Mouse (Mus musculus) gastrocnemius, adult 18-20 months (tissue): ENCODE data around the gene Fanci. TPM values are rescaled to one million over a fixed set of nuclear protein-coding genes. Genes with fewer than 3 reads are reported as not detected.

ENCODE experiments used
- DNase-seq: peaks from one replicate; pipeline ENCODE4 v3.0.0; 2021; ENCODE audit warnings: low spot score
- total RNA-seq, 2 experiments: library from RNA; stranded (reverse); gene quantifications; 2 replicates each; pipeline ENCODE4 v1.2.3; 2021

Fanci gene
- total RNA-seq, 2 experiments from 2014 or later = not detected

DNA sequence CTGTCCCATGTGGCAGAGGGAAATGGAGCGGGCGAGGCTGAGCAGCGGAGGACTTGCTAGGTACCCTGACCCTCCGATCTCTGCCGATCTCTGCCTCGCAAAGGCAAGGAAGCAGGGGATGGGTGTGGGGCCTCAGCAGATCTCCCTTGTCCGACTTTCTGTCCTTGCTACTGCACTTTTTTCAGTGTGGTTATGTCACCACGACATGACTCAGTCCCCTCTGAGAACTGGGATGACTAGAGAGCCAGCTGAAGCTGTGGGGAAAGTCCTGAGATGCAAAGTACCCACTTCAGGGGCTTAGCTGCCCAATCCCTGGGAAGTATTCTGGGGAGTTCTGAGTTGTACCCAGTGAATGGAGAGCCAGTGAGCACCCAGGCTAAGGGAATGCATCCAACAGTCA, 4.6 kb upstream of the Fanci start:
- no peak for DNase-seq

DNA sequence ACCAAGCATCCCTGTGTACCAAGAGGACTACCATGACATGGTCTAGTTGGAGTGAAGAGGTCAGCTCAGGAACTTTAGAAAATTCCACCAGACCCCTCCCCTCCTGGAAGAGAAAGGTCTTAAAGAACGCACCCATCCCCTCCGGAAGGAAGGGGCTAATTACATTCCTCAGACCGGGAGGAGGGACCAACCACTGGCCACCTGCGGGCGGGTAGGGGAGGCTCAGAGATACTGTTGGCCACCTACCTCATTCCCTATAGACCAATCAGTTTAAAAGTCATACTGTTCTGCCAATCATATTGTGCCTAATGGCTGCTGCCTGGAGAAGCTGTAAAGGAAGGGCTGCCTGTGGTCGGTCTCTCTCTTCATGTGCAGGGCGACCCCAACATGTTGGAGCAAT, 3.7 kb upstream of the Fanci start:
- DNase-seq = no peak

DNA sequence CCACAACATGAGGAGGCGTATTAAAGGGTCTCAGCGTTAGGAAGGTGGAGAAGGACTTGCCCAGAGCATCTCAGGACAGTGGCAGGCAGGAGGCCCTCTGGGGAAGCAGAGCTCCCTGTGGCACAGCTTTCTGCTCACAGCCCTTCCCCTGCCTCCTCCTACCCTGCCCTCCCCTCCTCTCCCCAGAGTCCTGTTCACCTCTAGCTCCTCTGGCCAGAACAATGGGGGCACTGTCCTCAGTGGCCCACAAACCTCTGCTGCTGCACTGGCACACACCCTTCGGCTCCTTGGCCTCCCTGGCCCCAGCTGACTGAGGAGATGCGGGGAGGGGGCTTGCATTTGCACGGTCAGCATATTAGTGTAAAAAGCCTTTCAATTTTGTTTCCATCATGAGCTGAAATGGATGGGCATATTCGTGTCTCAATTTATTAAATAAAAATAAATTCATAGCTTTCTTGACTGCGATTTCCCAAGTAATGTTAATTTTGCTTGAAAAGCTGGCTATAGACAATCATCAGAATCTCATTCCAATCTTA, 3.0 kb upstream of the Fanci start:
- no peak for DNase-seq

DNA sequence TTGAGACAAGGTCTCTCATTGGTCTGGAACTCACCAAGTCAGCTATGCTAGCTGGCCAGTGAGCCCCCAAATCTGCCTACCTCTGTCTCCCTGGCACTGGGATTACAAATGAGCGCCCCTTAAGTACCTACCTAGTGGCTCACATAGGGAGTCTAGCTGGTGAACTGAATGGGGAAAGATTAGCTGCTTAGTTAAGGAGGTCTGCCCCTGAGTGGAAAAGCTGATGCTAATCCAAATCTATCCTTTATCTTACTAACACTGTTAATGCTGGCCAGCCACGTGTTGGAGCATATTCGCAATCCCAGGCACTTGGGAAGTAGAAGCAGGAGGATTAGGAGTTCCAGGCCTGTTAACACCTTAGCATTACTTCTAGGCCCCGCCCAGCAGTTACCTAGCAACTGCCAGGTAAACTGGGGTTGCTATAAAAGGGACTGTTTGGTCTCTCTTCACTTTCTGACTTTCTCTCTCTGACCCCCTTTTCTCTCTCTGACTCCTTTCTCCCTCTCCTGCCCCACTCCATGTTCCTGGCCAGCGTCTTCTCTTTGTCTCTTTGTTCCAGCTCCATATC, 1.5 kb upstream of the Fanci start:
- DNase-seq = no peak

DNA sequence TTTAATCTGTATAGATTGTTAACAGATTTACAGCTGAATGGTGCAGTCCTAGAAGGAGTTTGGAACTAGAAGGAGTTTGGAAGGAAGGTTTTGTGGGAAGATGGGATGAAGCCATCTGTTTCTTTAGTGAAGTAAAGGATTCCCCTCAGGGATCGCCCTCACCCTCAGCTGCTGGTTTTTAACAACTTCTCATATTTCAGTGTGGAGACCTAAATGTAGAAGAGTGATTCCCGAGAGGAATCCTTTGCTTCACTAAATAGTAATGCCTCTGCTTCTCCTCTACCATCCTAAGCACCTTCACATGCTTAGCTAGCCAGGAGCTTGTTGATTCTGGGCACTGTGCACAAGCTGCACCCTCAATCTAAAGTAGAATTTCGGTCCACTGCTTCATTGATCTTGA, 258 bp upstream of the Fanci start:
- DNase-seq = no peak

DNA sequence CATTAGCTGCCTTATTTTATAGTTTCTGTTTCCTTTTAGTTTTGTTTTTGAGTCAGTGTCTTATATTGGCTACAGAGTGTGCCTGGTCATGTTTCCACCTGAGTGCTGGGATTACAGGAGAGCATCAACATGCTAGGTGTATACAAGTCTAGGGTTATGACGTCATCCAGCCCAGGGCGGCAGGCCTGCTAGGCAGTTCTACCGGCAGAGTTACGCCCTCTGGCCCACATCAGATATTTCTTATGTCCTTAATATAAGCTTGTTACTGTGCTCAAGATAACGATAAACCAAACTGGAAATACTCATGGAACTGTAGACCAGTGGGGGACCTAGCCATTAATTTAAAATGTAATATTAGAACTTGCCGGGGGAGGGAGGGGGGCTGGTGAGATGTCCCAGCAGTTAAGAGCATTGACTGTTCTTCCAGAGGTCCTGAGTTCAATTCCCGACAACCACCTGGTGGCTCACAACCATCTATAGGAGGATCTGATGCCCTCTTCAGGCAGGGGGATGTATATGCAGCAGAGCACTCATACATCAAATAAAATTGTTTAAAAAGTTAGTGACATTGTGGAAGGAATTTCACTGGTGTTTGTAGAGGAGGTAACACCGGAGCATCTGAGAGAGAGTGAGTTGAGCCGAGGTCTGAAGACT, 1.3 kb downstream of the Fanci start:
- no peak for DNase-seq

DNA sequence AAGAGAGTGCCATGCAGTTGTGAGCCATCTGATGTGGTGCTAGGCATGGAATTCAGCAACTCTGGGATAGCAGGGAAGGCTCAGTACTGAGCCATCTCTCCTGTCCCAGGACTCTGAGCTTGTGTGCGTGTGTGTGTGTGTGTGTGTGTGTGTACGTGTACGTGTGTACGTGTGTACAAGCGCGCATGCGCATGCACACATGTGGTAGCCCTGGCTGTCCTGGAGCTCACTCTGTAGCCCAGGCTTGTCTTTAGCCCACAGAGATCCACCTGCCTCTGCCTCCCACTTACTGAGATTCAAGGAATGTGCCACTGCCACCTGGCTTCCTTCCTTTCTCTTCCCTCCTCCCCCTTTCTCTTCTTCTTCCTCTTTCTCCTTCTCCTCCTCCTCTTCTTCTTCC, 2.2 kb downstream of the Fanci start:
- DNase-seq = no peak

DNA sequence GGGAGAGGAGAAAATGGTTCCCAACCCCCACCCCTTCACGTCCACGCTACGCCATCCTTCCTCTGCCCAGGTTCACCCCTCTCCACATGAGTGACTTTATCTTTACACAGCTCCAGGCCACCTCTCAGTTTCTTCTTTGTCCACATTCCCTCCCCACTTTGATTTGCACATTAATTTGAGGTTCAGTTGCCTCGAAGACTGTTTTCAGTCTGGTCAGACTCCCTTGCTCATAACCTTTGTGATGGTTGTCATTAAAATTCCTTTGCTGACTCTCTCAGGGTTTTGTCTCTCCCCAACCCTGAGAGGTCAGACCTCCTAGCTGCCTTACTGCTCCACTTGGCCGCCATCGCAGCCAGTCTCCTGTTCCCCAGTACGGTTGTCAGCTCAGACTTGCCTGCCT, 2.9 kb downstream of the Fanci start:
- DNase-seq = no peak

DNA sequence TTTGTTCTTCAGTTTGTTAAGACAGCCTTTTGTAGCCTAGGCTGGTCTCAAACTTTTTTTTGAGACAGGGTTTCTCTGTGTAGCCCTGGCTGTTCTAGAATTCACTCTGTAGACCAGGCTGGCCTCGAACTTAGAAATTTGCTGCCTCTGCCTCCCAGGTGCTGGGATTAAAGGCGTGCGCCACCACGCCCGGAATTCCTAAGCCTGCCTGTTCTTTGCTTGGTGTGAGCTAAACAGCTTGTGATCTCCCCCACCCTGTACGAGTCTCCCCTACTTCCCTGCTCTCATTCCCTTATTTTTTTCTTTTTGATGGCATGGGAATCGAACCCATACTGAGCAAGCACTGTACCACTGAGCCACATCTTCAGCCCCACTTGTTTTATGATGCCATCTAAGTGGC, 3.5 kb downstream of the Fanci start:
- DNase-seq = no peak

DNA sequence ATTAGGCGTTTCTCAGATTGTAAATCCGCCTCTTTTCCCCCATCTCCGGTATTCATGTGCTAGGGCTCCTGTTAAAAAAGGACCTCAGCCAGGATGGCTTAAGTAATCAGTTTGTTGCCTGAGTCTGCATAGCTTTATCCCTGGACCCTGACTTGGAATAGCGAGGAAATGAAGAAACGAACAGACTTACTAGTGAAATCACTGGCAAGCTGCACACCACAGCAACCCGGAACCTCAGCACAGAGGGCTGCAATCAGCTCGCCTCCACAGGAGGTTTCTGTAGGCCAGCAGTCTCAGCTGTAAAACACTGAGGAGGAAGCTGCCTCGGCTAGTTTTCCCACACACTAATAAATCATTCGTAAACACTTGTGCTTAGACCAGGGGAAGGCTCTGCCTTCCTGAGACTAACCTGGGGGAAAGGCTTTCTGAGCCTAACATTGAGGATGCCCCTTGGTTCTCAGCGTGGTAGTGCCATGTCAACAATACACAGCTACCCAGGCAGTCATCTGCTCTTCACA, 5.8 kb downstream of the Fanci start:
- no peak for DNase-seq

DNA sequence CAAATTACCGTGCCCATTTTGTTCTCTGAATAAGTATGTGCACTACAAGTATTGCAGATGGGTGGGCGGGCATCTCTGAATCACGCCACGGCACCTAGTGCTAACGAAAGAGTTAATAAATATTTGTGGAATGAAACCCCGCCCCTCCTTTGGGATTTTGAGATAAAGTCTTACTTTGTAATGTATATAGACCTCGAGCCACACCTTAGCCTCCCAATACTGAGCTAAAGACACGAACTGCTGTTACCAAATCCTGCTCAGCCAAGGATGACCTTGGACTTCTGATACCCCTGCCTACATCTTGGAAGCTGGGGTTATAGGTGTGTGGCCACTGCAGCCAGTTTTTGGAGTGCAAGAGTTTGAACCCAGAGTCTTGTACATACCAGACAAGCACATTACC, 6.7 kb downstream of the Fanci start:
- no peak for DNase-seq

DNA sequence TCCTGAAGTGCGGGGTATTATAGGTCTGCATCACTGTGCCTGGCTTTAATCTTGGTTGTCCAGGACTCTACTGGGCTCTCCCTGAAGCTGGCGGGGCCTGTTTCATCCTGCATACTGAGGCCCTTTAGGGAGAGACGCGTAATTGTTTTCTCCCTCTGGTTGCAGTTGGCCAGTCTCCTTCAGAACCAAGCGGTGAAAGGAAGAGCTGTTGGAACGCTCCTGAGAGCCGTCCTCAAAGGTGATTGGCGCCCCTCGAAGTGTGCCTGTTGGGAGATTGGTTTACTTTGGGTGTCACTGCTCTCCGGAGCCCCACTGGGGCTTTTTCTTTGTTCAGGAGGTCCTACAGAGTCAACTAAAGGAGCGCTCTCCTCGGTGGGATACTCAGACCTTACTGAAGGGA, 7.2 kb downstream of the Fanci start:
- no peak for DNase-seq

DNA sequence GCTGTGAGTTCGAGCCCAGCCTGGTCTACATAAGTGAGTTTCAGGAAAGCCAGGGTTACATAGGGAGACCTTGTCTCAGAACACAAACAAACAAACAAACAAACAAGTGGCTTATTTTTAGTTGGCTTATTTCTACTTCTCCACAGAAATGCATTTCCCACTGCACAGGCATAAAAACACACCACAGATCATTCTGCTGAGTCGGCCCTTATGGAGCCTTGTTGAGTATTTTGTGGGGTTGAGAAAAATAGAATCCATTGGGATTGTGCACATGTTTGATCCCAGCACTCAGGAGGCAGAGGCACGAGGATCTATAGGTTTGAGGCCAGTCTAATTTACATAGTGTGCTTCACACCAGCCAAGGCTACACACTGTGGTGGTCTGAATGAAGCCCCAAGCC, 8.6 kb downstream of the Fanci start:
- no peak for DNase-seq

DNA sequence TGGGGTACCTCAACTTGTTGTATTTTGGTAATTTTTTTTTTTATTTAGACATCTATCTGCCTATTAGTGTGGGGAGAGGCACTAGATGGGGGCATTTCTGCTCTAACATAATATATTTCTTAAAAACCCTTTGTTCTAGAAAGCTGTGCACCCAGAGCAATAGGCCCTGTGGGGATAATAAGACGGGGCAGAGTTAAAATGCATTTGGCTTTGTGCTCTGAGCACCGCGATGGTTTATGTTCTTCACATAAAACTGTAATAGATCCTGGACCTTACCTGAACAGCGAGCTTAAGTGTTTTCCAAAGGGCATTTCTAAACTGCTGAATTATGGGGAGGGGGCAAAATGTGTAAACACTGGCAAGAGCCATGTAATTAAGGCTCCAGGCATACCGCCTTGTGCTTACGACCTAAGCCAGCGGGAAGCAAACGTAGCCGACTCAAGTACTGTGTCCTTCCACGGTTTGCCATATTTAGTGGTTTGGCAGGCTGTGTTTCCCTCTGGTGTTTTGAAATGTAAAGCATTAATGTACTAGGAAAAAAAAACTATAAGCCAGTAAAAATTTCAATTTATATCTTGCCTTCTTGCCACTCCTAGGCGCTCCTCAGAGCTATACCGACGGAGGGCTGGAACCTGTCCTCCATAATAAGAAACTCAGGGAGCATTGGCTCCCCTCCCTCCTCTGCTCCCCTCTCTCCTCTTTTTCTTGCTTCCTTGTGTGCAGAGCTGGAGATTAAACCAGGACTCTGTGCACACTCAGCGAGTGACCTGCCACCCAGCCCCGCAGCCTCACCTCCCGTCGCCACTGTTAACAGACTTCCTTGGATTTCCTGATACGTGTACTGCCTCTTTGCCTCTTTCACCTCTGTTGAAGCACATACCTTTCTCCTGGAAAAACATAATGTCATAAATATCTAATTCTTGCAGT, 23.0 kb downstream of the Fanci start:
- no peak for DNase-seq

DNA sequence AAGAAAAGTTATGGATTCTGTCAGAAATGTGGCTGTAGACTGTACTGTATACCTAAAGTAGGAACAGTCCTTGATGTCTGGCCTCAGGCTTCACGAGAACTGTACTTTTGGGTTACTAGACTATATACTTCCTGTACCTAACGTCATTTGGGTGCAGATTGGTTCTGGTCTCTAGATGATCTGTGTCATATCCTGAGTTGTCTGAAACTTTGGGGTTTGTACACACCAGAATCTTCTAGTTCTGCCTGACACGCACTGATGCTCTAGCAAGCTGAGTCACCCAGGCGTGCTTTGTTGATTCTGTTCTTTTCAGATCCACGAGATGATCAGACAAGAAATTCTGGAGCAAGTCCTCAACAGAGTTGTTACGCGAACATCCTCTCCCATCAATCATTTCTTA, 28.2 kb downstream of the Fanci start:
- no peak for DNase-seq

DNA sequence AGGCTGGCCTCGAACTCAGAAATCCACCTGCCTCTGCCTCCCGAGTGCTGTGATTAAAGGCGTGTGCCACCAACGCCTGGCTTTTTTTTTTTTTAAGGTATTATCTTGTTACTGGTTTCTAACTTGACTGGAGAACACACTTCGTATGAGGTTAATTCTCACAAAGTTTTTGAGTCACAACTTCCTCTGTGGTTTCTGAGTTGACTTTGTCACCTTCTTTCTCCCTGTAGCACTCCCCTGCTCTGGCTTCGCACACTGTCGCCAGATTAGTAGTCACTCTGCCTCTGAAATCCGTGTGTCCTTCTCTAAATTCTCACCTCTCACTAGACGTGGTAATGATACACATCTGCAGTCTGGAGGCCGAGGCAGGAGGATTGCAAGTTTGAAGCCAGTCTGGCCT, 31.1 kb downstream of the Fanci start:
- DNase-seq = no peak

DNA sequence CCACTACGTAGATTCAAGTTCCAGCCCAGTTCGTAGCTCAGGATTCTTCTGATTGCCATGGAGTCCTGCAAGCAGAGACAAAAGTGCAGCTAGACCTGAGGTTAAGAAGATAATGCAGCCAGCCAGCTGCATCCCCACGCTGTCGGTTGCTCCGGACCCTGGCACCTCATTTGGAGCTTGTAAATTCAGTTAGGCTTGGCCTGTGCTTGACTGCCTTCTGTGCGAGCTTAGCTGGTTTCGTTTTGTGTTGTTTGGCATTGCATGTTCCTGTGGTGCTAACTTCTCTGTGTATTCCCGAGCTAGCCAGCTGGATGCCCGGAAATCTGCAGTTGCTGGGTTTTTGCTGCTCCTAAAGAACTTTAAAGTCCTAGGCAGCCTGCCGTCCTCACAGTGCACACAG, 34.1 kb downstream of the Fanci start:
- no peak for DNase-seq

DNA sequence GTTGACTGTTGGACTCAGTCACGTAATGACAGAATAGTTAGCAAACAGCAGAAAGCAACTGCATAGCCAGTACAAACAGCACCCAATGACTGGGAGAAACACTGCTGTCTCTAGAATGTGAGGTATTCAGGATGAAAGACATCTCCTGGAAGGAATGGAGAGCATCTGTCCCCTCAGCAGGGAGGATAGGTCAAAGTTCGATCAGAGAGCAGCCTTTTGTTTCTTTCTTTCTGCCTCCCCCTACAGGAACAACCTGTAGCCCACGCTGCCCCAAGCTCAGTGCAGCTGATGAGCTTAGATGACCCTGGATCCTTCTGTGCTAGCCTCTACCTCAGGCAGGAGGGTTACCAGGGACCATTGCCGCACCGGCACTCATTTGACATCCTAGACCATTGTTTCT, 36.5 kb downstream of the Fanci start:
- DNase-seq = no peak

DNA sequence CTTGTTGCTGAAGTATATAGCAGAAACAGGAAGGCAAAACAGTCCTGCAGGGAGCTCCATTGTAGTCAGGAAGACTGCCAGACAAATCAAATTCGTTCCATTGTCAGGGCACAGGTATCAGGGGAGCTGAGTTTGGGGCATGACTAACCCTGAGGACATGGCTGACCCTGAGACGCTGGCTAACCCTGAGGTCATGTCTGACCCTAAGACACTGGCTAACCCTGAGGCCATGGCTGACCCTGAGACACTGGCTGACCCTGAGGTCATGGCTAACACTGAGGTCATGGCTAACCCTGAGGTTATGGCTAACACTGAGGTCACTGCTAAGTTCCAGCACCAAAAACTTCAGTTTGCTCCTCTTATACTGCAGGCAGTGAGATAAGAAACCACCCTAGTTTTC, 48.3 kb downstream of the Fanci start:
- no peak for DNase-seq

DNA sequence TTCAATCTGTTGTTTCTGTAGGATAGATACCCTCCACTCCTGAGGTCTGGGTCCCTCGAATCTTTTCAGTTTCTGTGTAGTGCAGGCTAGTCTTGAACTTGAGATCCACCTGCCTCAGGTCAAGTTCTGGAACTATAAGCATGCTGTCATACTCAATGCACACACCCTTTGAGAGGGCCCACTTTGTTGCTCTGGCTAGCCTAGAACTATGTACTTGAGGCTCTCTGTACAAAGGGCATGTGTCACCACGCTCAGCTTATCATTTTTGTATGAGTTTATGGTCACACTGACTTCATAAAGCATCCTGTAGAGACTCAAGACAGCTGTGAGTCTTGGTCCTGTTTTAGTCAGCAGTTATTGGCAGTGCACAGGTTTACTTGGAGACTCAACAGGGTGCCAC, 55.3 kb downstream of the Fanci start:
- no peak for DNase-seq

DNA sequence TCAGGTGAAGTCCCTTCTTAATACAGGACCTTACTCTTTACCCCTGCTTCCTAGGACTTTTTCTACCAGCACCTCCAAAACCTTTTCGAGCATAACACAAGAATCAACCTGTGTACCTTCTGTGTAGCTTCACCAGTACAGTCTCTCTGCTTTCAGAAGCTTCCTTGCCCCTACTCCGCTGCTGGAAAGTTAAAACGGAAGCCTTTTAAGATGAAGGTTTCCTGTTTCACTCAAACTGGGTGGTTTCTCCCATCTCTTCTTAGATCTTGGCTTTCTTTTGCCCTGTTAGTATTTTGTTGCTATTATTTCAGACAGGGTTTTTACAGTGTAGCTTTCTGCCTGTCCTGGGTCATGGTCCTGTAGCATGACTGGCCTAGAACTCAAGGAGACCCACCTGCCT, 55.8 kb downstream of the Fanci start:
- no peak for DNase-seq

DNA sequence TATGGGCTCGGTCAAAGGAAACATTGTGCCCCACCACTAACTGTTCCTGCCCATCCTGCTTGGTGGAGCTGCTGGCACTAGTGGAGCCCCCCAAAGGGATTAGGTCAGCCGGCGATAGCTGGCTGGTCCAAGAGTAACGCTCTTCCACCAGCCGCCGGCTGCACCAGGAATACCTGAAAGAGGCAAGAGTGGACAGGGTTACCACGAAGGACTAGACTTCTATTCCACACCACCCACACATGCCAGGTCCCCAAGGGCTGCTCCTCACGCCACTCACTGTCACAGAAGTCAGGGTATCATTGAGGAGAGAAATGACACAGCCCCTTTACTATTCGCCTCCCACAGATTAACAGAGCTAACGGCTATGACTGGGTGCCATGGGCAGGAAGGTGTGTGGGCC, 70.0 kb downstream of the Fanci start:
- DNase-seq = no peak
